Mouse (Mus musculus) embryo, embryonic 11.5 days (tissue): ENCODE results near the gene Gpr19.
A peak's percentile ranks its signal among the peaks of the same experiment; 100 is the strongest.

ENCODE experiments used
- DNase-seq: peaks from one replicate; pipeline ENCODE4 v3.0.0-alpha.2; 2012; ENCODE audit warnings: low read depth, low spot score

Gene Gpr19

GRCm38 (mm10) chr6:134898095-134898965 lies at the start of gene Gpr19:
Gene Gpr19, minus strand, starts transcription at chr6:134898578.
- DNase-seq: peak; percentile 92

GRCm38 (mm10) chr6:134947311-134948087 lies 49.1 kb upstream of the Gpr19 start:
- DNase-seq: peak; percentile 37

GRCm38 (mm10) chr6:134946858-134947257 lies 48.5 kb upstream of the Gpr19 start:
- no peak for DNase-seq

- DNase-seq: no peak
Observed at GRCm38 (mm10) chr6:134946054-134946453, 47.7 kb upstream of the Gpr19 start.

- DNase-seq: no peak
Observed at GRCm38 (mm10) chr6:134943759-134944407, 45.5 kb upstream of the Gpr19 start.

GRCm38 (mm10) chr6:134939781-134940180 lies 41.4 kb upstream of the Gpr19 start:
- no peak for DNase-seq

- DNase-seq: no peak
Observed at GRCm38 (mm10) chr6:134934305-134934704, 35.9 kb upstream of the Gpr19 start.

GRCm38 (mm10) chr6:134933207-134933558 lies 34.8 kb upstream of the Gpr19 start:
- DNase-seq: no peak

GRCm38 (mm10) chr6:134932486-134933206 lies 34.3 kb upstream of the Gpr19 start:
- no peak for DNase-seq

- no peak for DNase-seq
Observed at GRCm38 (mm10) chr6:134931146-134931545, 32.8 kb upstream of the Gpr19 start.

GRCm38 (mm10) chr6:134930383-134930782 lies 32.0 kb upstream of the Gpr19 start:
- DNase-seq: no peak

- DNase-seq: no peak
Observed at GRCm38 (mm10) chr6:134929926-134930325, 31.5 kb upstream of the Gpr19 start.

- no peak for DNase-seq
Observed at GRCm38 (mm10) chr6:134928889-134929310, 30.5 kb upstream of the Gpr19 start.

- DNase-seq: peak; percentile 92
Observed at GRCm38 (mm10) chr6:134928096-134928888, 29.9 kb upstream of the Gpr19 start.

GRCm38 (mm10) chr6:134927595-134928095 lies 29.3 kb upstream of the Gpr19 start:
- DNase-seq: no peak

GRCm38 (mm10) chr6:134926803-134927594 lies 28.6 kb upstream of the Gpr19 start:
- DNase-seq: no peak

- no peak for DNase-seq
Observed at GRCm38 (mm10) chr6:134926338-134926705, 27.9 kb upstream of the Gpr19 start.

- no peak for DNase-seq
Observed at GRCm38 (mm10) chr6:134925673-134926337, 27.4 kb upstream of the Gpr19 start.

GRCm38 (mm10) chr6:134924262-134924661 lies 25.9 kb upstream of the Gpr19 start:
- DNase-seq: no peak
